Mouse (Mus musculus) Muller cell, postnatal 12 days (primary cell): ENCODE results near the gene Cand1.
A peak's percentile ranks its signal among the peaks of the same experiment; 100 is the strongest.

Source experiments
- DNase-seq: peaks from one replicate; pipeline ENCODE4 v3.0.0-alpha.2; 2015; ENCODE audit errors: inconsistent ontology term

The Cand1 gene

DNA sequence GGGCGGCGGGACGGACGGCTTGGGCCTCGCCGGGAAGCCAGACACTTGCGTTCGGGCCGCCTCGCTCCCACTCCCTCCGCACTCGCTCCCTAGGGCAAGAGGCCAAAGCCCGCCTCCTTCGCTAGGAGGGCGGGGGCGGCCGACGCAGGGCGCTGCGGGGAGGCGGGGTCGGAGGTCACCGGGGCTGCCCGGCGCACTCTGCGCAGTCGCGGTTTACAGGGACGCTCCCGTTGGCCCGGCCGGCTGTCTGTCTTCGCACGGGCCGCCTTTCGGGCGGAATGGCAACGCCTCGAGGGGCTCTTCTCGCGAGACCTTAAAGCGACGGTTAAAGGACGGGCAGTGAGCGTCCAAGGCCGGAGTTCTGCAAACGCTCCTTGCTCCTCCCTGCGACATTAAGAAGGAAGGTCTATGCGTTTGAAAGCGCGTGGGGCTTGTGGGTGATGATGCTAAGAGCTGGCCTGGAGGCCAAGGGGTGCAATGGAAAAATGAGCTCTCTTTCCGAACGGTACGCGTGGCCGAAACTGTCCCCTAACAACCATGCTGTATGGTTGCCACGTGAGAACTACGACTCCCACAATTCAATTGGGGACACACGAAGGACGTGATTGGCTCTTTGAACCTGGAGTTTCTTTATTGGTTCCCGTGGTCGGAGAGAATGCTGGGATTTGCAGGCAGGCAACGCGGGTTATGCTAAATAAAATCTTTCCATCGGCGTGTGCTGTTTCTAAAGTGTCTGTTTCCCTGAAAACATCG lies at the start of gene Cand1:
TSS of gene Cand1 (minus strand) at position 87 of the 753 bp plus-strand sequence.
- peak; percentile 99 for DNase-seq

GRCm38 (mm10) chr10:119278871-119279270 lies 39.0 kb upstream of the Cand1 start:
- no peak for DNase-seq

GRCm38 (mm10) chr10:119274333-119274732 lies 34.5 kb upstream of the Cand1 start:
- no peak for DNase-seq

- no peak for DNase-seq
Observed at GRCm38 (mm10) chr10:119272536-119272935, 32.7 kb upstream of the Cand1 start.

- DNase-seq: no peak
Observed at GRCm38 (mm10) chr10:119272005-119272404, 32.1 kb upstream of the Cand1 start.

DNA sequence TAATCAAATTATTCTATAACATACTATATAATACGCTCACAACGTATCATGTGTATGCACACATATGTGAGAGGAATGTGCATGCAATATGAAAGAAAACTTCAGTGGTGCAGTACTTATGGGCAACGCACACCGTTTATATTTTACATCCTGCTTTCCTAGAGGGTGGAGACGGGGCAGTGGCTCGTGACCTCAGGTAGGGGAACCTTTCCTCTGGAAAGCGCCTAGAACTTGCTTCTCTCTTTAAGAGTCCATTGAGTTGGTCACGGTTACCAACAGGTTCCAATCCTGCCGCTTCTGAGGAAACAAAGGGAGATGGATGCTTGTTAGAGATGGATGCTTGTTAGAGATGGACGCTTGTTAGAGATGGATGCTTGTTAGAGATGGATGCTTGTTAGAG lies 31.2 kb upstream of the Cand1 start:
- DNase-seq: no peak

DNA sequence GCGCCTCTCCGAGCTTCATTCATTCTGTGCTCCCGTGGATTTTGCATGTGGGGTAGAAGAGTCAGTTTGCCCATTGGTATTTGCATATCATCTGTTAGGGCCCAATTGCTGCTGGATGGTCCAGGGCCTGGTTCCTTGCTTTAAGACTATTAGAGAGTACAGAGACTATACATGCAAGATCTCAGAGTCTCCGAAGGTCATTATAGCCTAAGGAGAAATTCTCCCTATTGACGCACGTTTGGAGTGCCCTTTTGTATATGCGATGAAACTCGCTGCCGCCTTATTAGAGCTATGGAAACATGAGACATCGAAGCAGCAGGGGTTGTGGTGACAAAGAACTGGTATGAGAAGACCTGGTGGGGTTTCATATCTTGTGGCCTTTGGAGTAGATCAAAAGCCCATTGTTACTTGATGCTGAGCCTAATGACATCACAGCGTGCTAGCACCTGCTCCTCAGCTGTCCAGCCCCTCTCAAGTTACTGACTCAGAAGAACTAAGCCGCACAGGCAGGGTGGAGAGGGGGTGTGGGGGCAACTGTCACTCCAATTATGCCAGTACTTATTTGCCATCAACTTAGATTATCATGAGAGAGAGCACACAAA lies 30.6 kb upstream of the Cand1 start:
- peak; percentile 56 for DNase-seq

- DNase-seq: no peak
Observed at GRCm38 (mm10) chr10:119264761-119265160, 24.9 kb upstream of the Cand1 start.

DNA sequence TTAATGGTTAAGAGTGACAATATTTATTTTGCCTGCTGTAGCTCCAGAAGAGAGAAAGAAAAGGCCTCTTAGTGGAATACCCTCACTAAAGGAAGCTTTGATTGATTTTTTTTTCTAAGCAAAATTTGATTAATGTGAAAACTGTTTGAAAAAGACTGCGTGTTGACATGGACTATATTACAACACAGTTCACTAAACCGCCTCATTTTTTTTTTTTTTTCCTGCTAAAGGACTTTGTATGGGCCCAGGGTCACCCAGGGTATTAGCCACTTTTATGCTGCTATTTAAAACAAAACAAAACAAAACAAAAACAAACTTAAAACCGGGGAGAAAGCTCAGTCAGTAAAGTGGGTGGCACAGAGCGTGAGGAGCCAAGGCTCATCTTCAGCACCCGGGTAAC lies 23.0 kb upstream of the Cand1 start:
- no peak for DNase-seq

- no peak for DNase-seq
Observed at GRCm38 (mm10) chr10:119257876-119258275, 18.0 kb upstream of the Cand1 start.

- no peak for DNase-seq
Observed at GRCm38 (mm10) chr10:119244146-119244545, 4.3 kb upstream of the Cand1 start.

- no peak for DNase-seq
Observed at GRCm38 (mm10) chr10:119240722-119241089, 851 bp upstream of the Cand1 start.

DNA sequence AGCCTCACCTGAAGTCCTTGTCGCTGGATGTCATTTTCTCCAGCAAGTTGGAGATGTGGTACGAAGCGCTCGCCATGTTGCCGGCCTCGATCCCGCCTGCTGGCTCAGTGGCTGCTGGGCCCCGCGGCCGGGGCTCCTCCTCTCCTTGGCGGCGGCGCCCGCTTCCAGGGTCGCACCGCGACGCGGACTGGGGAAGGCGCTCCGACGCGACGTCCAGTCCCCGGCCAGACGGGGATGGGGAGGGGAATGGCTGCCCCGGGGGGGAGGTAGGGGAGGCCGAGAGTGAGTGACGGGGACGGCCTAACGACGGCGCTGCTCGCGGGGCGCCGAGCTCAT lies 254 bp downstream of the Cand1 start:
- DNase-seq: no peak

DNA sequence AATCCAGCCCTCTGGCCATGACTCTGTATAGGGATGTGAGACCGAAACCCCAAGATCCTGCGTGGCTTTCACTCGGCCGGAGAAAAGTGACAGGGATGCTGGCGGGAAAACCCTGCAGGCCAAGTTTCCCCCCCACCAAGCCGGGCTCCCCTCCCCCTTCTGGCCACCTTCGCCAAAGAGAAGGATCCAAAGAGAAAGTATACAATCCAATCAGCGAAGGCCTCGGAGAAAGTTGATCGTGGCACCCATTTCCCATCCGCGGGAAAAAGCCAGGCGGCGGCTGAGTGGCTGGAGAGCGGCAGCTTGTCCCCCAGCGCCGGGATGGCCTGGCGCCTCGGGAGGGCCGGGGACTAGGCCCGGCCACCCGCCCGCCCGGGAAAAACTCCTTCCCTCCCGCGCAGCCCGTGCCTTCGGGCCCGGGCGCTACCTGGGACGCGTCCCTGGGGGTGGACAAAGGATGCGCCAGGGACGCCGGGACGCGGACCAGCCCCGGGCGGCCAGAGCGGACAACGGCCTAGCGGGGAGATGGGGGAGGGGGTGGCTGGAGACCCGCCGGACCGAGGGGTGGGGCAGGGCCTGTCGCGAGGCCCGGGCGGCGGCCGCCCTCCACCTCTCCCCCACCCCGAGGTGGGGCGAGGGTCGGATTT lies 747 bp downstream of the Cand1 start:
- peak; percentile 76 for DNase-seq

DNA sequence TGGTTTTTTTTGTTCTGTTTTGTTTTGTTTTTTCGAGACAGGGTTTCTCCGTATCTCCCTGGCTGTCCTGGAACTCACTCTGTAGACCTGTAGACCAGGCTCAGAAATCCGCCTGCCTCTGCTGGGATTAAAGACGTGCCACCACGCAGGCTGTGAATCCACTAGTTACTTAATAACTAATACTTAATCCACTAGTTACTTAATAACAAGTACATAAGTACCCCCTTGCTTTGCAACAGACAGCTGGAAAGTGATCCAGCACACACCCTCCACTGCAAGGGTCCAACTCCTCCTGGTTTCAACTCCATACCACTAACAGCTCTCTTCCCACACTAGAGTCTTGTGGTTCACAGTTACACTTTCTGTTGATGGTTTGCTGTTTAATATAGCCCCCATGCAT lies 8.3 kb downstream of the Cand1 start:
- DNase-seq: no peak

GRCm38 (mm10) chr10:119230703-119231102 lies 9.2 kb downstream of the Cand1 start:
- no peak for DNase-seq

DNA sequence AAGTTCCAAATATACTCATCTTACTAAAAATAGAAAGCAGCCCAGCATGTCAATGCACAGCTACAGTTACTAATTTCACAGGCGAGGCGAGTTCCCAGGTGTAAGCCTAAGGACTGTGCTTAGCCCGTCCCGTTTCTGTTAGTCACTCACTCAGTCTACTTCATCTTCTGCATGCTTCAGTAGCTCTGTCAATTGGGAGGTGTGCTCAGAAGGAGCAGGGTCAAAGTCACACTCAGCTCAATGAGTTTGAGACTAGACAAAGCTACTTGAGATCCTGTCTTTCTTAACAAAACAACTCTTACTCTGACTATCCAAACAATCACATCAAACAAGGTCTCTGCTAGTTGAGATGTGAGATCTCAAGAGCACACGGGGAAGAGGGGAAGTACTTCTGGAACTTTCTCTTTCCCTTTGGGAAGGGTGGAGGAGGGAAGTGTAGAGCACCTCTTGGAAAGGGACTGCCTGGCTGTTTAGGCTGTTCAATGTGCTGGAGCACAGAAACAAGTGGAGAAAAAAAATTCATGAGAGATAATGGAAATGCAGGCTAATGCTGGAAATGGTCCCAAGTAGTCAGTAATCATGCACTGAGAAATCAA lies 9.7 kb downstream of the Cand1 start:
- DNase-seq: no peak

DNA sequence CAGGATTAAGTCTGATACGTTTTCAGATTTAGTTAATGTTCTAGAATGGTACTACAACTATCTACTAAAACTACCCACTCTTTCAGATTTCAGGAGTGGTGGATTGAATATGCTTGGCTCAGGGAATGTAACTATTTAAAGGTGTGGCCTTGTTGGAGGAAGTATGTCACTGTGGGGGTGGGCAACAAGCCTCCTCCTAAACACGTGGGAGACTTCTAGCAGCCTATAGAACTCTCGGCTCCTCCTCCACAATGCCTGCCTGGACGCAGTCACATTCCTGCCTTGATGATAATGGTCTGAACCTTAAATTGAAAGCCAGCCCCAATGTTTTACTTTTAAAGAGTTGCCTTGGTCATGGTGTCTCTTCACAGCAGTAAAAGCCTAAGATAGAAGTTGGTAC lies 16.2 kb downstream of the Cand1 start:
- no peak for DNase-seq

DNA sequence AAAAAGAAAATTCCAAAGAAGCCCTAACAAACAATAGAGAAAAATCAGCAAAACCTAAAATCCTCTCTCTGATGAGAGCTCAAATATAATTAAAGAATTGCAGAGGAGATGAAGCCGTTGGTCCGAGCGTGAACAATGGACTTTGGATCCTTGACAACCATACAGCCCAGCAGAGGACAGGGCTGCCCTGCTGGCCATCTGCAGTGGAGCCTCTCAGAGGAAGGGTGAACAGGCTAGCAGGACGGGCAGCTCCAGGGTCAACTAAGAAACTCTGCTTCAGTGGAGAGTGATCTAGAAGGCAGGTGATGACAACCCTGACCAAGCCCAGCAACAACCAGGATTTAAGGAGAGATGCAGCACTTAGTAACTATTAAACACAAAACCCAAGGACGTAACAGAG lies 18.2 kb downstream of the Cand1 start:
- peak; percentile 41 for DNase-seq

- DNase-seq: no peak
Observed at GRCm38 (mm10) chr10:119219415-119219814, 20.4 kb downstream of the Cand1 start.

- DNase-seq: no peak
Observed at GRCm38 (mm10) chr10:119218274-119219080, 21.4 kb downstream of the Cand1 start.

GRCm38 (mm10) chr10:119212443-119212842 lies 27.4 kb downstream of the Cand1 start:
- DNase-seq: no peak
